Mouse (Mus musculus): ENCODE data around the gene Ttc39b. TPM values are rescaled to one million over a fixed set of nuclear protein-coding genes. Genes with fewer than 3 reads are reported as not detected.
A peak's percentile ranks its signal among the peaks of the same experiment; 100 is the strongest.

The Ttc39b gene
- 2.7 and 2.9 TPM in 2 replicates for polyA plus RNA-seq (2015; fragmentation: Nextera tagmentation; extraction: Ambion mirVana)

DNA sequence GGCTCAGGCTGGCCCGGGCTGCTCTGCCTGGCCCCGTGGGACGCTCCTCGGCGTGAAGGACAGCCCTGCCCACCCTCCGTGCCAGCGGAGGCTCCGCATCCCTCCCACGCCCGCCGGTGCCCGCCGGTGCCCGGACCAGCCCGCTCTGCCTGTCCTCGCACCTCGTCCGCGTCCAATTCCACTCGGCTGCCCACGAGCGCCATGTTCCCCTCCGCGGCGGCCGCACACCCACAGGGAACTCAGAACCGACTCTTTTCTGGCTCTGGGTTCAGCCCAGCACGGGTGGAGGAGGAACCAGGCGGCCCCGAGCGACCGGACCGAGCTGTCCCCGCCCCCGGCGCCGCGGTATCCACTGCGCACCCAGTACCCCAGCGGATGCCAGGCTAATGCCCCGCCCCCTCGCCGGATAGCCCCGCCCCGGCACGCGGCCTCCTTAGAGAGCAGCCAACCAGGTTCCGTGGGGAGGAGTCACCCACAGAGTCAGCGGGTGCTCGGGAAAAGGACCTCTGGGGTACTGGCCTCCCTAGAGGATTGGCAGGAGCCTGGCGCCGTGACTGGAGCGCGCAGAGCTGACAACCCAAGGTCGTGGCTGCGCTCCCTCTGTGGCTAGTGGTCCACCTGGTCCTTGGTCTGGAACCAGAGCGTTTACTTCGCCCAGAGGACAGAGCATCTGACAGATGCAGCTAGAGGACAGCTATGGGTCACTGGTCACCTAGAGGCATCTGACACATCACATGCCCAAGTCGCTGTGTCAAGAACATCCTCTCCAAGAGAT lies at the start of gene Ttc39b:
TSS of gene Ttc39b (minus strand) at position 346 of the 775 bp plus-strand sequence.
- Histone ChIP-seq H3K27me3 (replicated peaks; ENCODE audit: control insufficient read depth, insufficient read depth, low read length) (peaks cover 6% of the 10 kb centered on the region; the same call in 1 of the 2 replicates), H3K4me3 (ENCODE audit: low read depth, low read length) (peak within 1 kb of the TSS; percentile 73), H3K9me3 (ENCODE audit: control insufficient read depth) (no peaks in the 10 kb centered on the region), H3K4me1 (replicated peaks; ENCODE audit: control insufficient read depth, insufficient read depth, low read length) (no peaks in the 10 kb centered on the region), H3K4me2 (replicated peaks; ENCODE audit: low read depth) (peak within 1 kb of the TSS; percentile 87), H3K9ac (ENCODE audit: low read depth, low read length) (peak within 1 kb of the TSS; percentile 57), H3K27ac (ENCODE audit: low read depth, low read length) (peak within 1 kb of the TSS; percentile 75), H3K36me3 (ENCODE audit: control insufficient read depth, insufficient read depth) (no peaks in the 10 kb centered on the region)
- WGBS: under 1% methylated on average over 58 of the region's 59 CpGs
- peak; percentile 96 for ATAC-seq
- TF ChIP-seq CTCF (IDR thresholded peaks at IDR 0.05; ENCODE audit: low read depth): peak; percentile 0; the same call in 1 of the 2 replicates

DNA sequence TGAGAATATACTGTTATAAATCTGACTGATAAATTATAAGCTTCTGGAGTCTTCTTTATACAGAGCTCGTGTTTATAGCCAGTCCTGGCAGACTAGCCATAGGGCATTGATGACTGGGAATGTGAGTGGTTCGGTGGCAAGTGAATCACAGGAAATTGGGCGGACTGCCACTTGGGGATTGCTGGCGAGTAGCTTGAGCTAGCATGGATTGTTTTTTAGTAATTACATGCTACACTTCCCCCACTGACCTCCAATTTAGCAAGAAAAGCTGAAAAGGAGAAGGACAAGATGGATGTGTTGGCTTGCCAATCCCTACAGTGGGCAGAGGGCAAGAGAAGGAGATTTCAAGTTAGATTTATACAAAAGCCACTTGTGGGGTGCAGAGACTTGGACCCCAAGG lies 49.3 kb upstream of the Ttc39b start:
- H3K4me3 ChIP-seq (ENCODE audit: low read depth, low read length): no peak overlapping the region
- TF ChIP-seq CTCF (IDR thresholded peaks at IDR 0.05; ENCODE audit: low read depth): no peak
- 72% methylated on average over 4 of the region's 4 CpGs for WGBS
- no peaks in the 10 kb centered on the region for H3K36me3 ChIP-seq (ENCODE audit: control insufficient read depth, insufficient read depth)
- ATAC-seq: no peak
- H3K4me1 ChIP-seq (replicated peaks; ENCODE audit: control insufficient read depth, insufficient read depth, low read length): no peaks in the 10 kb centered on the region
- no peak overlapping the region for H3K9ac ChIP-seq (ENCODE audit: low read depth, low read length)
- no peaks in the 10 kb centered on the region for H3K9me3 ChIP-seq (ENCODE audit: control insufficient read depth)
- H3K27me3 ChIP-seq (replicated peaks; ENCODE audit: control insufficient read depth, insufficient read depth, low read length): no peaks in the 10 kb centered on the region
- no peak overlapping the region for H3K4me2 ChIP-seq (replicated peaks; ENCODE audit: low read depth)
- H3K27ac ChIP-seq (ENCODE audit: low read depth, low read length): no peak overlapping the region

DNA sequence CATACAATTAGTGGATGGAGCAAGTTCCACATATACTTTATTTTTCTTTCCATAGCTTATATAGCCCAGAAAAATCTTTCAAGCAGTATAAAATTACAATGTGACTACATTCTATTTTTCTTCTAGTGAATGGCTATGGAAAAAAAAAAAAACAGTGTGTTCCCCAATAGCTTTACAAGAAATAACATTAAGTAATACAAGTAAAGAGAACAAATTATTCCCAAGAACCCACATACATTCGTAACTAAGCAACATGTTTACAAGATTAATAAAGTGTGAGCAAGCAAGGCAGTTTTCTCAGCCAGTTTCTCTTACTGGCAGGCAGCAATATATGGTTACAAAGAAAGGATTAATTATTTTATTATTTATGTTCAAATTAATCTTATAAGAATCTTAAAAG lies 33.7 kb upstream of the Ttc39b start:
- H3K4me1 ChIP-seq (replicated peaks; ENCODE audit: control insufficient read depth, insufficient read depth, low read length): no peaks in the 10 kb centered on the region
- ATAC-seq: no peak
- no peak overlapping the region for H3K9ac ChIP-seq (ENCODE audit: low read depth, low read length)
- no peaks in the 10 kb centered on the region for H3K27me3 ChIP-seq (replicated peaks; ENCODE audit: control insufficient read depth, insufficient read depth, low read length)
- H3K4me2 ChIP-seq (replicated peaks; ENCODE audit: low read depth): no peak overlapping the region
- H3K4me3 ChIP-seq (ENCODE audit: low read depth, low read length): no peak overlapping the region
- 80% methylated on average over 1 of the region's 1 CpGs for WGBS
- no peaks in the 10 kb centered on the region for H3K36me3 ChIP-seq (ENCODE audit: control insufficient read depth, insufficient read depth)
- H3K27ac ChIP-seq (ENCODE audit: low read depth, low read length): no peak overlapping the region
- H3K9me3 ChIP-seq (ENCODE audit: control insufficient read depth): 0 out of 2 replicates have a peak, but pooled peaks cover 4% of the 10 kb centered on the region
- TF ChIP-seq CTCF (IDR thresholded peaks at IDR 0.05; ENCODE audit: low read depth): no peak

DNA sequence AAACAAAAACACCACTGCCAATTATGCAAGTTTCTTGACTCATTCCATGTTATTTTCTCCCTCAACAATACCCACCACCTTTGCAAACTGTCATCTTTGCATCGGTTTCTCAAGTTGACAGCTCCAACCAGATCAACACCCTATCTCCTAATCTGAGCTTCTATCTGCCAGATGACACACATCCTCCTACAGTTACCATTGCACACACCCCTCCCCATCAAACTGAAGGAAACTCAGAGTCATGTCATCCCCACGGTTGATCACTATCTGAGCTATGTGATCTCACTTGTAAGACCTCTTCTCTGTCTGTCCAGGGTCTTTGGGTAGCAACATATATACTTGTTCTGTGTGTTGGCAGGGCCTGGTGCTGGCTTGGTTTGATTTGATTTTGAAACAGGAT lies 30.7 kb upstream of the Ttc39b start:
- Histone ChIP-seq H3K4me1 (replicated peaks; ENCODE audit: control insufficient read depth, insufficient read depth, low read length) (no peaks in the 10 kb centered on the region), H3K36me3 (ENCODE audit: control insufficient read depth, insufficient read depth) (no peaks in the 10 kb centered on the region), H3K27ac (ENCODE audit: low read depth, low read length) (no peak overlapping the region), H3K9me3 (ENCODE audit: control insufficient read depth) (no peaks in the 10 kb centered on the region), H3K9ac (ENCODE audit: low read depth, low read length) (no peak overlapping the region), H3K4me3 (ENCODE audit: low read depth, low read length) (no peak overlapping the region), H3K27me3 (replicated peaks; ENCODE audit: control insufficient read depth, insufficient read depth, low read length) (no peaks in the 10 kb centered on the region), H3K4me2 (replicated peaks; ENCODE audit: low read depth) (no peak overlapping the region)
- no peak for TF ChIP-seq CTCF (IDR thresholded peaks at IDR 0.05; ENCODE audit: low read depth)
- no peak for ATAC-seq
- WGBS: 92% methylated on average over 2 of the region's 2 CpGs

DNA sequence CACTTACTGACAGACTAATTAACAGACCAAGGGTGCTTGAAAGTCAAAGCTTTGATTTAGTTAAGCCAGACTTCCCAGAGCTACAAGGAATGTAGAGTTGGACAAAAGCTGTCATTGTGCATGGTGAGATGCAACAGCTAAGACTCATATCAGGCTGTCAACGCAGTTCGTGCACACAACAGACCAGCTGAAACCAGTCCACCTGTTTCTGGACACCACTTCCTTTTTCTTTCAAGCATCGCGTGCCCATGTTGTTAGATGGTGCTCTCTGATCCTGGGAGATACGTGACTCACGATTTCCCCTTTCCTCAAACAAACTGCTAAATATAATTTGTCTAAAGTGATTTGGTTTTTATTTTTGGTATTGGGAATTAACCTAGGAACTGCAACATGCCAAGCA lies 29.9 kb upstream of the Ttc39b start:
- no peak for ATAC-seq
- WGBS: 82% methylated on average over 6 of the region's 6 CpGs
- no peak overlapping the region for H3K4me2 ChIP-seq (replicated peaks; ENCODE audit: low read depth)
- no peak for TF ChIP-seq CTCF (IDR thresholded peaks at IDR 0.05; ENCODE audit: low read depth)
- no peak overlapping the region for H3K27ac ChIP-seq (ENCODE audit: low read depth, low read length)
- no peaks in the 10 kb centered on the region for H3K4me1 ChIP-seq (replicated peaks; ENCODE audit: control insufficient read depth, insufficient read depth, low read length)
- H3K9ac ChIP-seq (ENCODE audit: low read depth, low read length): no peak overlapping the region
- no peaks in the 10 kb centered on the region for H3K9me3 ChIP-seq (ENCODE audit: control insufficient read depth)
- H3K36me3 ChIP-seq (ENCODE audit: control insufficient read depth, insufficient read depth): no peaks in the 10 kb centered on the region
- no peaks in the 10 kb centered on the region for H3K27me3 ChIP-seq (replicated peaks; ENCODE audit: control insufficient read depth, insufficient read depth, low read length)
- H3K4me3 ChIP-seq (ENCODE audit: low read depth, low read length): no peak overlapping the region

DNA sequence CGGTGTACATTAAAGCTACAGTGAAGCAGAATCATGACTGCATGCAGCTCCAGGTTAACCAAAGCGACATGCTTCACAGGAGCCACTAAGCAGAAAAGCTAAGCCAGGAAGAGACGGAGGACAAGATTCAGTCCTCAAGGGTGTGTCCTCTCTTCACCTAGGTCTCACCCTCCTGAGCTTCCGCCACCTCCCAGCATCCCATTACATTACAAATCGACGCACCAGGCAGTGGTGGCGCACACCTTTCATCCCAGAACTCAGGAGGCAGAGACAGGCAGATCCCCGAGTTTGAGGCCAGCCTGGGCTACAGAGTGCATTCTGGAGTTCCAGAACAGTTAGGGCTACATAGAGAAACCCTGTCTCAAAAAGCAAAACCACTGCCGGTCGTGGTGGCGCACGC lies 29.2 kb upstream of the Ttc39b start:
- no peak overlapping the region for H3K27ac ChIP-seq (ENCODE audit: low read depth, low read length)
- H3K9ac ChIP-seq (ENCODE audit: low read depth, low read length): no peak overlapping the region
- ATAC-seq: no peak
- no peak overlapping the region for H3K4me2 ChIP-seq (replicated peaks; ENCODE audit: low read depth)
- H3K4me1 ChIP-seq (replicated peaks; ENCODE audit: control insufficient read depth, insufficient read depth, low read length): no peaks in the 10 kb centered on the region
- no peak for TF ChIP-seq CTCF (IDR thresholded peaks at IDR 0.05; ENCODE audit: low read depth)
- WGBS: 94% methylated on average over 12 of the region's 12 CpGs
- H3K27me3 ChIP-seq (replicated peaks; ENCODE audit: control insufficient read depth, insufficient read depth, low read length): no peaks in the 10 kb centered on the region
- no peaks in the 10 kb centered on the region for H3K9me3 ChIP-seq (ENCODE audit: control insufficient read depth)
- no peak overlapping the region for H3K4me3 ChIP-seq (ENCODE audit: low read depth, low read length)
- H3K36me3 ChIP-seq (ENCODE audit: control insufficient read depth, insufficient read depth): no peaks in the 10 kb centered on the region
